ENCODE assay signal across 26 mouse cellular contexts in genomic region chr11:74857756-74858155, GRCm38 (mm10). TPM values are rescaled to one million over a fixed set of nuclear protein-coding genes. Genes with fewer than 3 reads are reported as not detected.
DNase-seq lines count a peak whose midpoint lies in the region; ATAC-seq lines count a peak whose summit lies in the region.
"Had no signal": no experiment of that assay in that cellular context is flagged by ENCODE, and none has a peak within 500 bp of the region (broad histone marks: within the 10 kb centered on the region; RNA-seq: fewer than 3 reads in every experiment).

No protein-coding gene starts in this region.

- no peak overlapping the region for H3K9ac ChIP-seq in heart, embryonic 12.5 days
- H3K9ac ChIP-seq in neural tube, embryonic 12.5 days = 0 out of 2 replicates have a peak overlapping the region, but pooled peaks have one; percentile 17
- H3K9ac ChIP-seq in neural tube, embryonic 15.5 days (replicated peaks) = no peak overlapping the region
- H3K9ac ChIP-seq: embryonic facial prominence, embryonic 12.5 days; limb, embryonic 15.5 days; liver, embryonic 13.5 days had no signal

- no peak overlapping the region for H3K4me3 ChIP-seq in heart, embryonic 12.5 days
- H3K4me3 ChIP-seq in neural tube, embryonic 12.5 days = no peak overlapping the region
- no peak overlapping the region for H3K4me3 ChIP-seq in neural tube, embryonic 15.5 days (replicated peaks)
- H3K4me3 ChIP-seq: embryonic facial prominence, embryonic 12.5 days; limb, embryonic 10.5 days; limb, embryonic 15.5 days; liver, embryonic 13.5 days had no signal

- DNase-seq in adrenal gland, adult 2 months = peak; percentile 1
- DNase-seq in adrenal gland, adult 18-20 months (ENCODE audit: low spot score in 2 of 2) = no peak
- no peak for DNase-seq in heart, postnatal 4 days
- DNase-seq in frontal cortex, postnatal 25 days (ENCODE audit: low spot score in 2 of 2) = no peak
- DNase-seq: adrenal gland, postnatal 10 days; cerebellum, adult 9-11 months; embryo, embryonic 11 days; heart, postnatal 10 days; kidney, adult 8-10 months; kidney, postnatal 4 days; layer of hippocampus, adult 9-11 months; liver, embryonic 13.5 days; lung, adult 18-20 months; midbrain, embryonic 14.5 days had no signal

- 0 out of 2 replicates have a peak, but pooled peaks have one; percentile 16 for ATAC-seq in heart, embryonic 12.5 days (ENCODE audit: insufficient number of reproducible peaks, low FRiP score)
- no peak for ATAC-seq in neural tube, embryonic 12.5 days (ENCODE audit: low FRiP score, low read depth)
- no peak for ATAC-seq in neural tube, embryonic 15.5 days (ENCODE audit: low FRiP score)
- ATAC-seq: activated CD4-positive, CD25-positive, alpha-beta regulatory T cell, adult 4 months; forebrain, embryonic 16.5 days; intestine, embryonic 16.5 days; lung, postnatal 0 days had no signal

- H3K4me2 ChIP-seq in heart, embryonic 12.5 days = no peak overlapping the region
- H3K4me2 ChIP-seq in neural tube, embryonic 12.5 days (replicated peaks) = no peak overlapping the region
- H3K4me2 ChIP-seq in neural tube, embryonic 15.5 days = no peak overlapping the region
- H3K4me2 ChIP-seq: embryonic facial prominence, embryonic 12.5 days; limb, embryonic 15.5 days; liver, embryonic 13.5 days had no signal

- H3K9me3 ChIP-seq in heart, embryonic 12.5 days (replicated peaks) = no peaks in the 10 kb centered on the region
- no peaks in the 10 kb centered on the region for H3K9me3 ChIP-seq in neural tube, embryonic 12.5 days
- no peaks in the 10 kb centered on the region for H3K9me3 ChIP-seq in neural tube, embryonic 15.5 days (replicated peaks)
- H3K9me3 ChIP-seq: embryonic facial prominence, embryonic 12.5 days; limb, embryonic 10.5 days; limb, embryonic 15.5 days; liver, embryonic 13.5 days had no signal

- H3K27ac ChIP-seq in heart, embryonic 12.5 days (ENCODE audit: poor library complexity, severe bottlenecking) = no peak overlapping the region
- H3K27ac ChIP-seq in neural tube, embryonic 12.5 days = no peak overlapping the region
- H3K27ac ChIP-seq in neural tube, embryonic 15.5 days (replicated peaks) = no peak overlapping the region
- H3K27ac ChIP-seq: embryonic facial prominence, embryonic 12.5 days; kidney, postnatal 0 days; limb, embryonic 10.5 days; limb, embryonic 15.5 days; liver, embryonic 13.5 days had no signal

- no peaks in the 10 kb centered on the region for H3K27me3 ChIP-seq in heart, embryonic 12.5 days (replicated peaks)
- no peaks in the 10 kb centered on the region for H3K27me3 ChIP-seq in neural tube, embryonic 12.5 days (replicated peaks)
- no peaks in the 10 kb centered on the region for H3K27me3 ChIP-seq in neural tube, embryonic 15.5 days (replicated peaks)
- H3K27me3 ChIP-seq: CH12.LX; embryonic facial prominence, embryonic 12.5 days; limb, embryonic 15.5 days; liver, embryonic 13.5 days had no signal

- H3K36me3 ChIP-seq in heart, embryonic 12.5 days = peaks cover 17% of the 10 kb centered on the region; the same call in 1 of the 2 replicates
- peaks cover 27% of the 10 kb centered on the region for H3K36me3 ChIP-seq in neural tube, embryonic 12.5 days
- H3K36me3 ChIP-seq in neural tube, embryonic 15.5 days = peaks cover 65% of the 10 kb centered on the region
- H3K36me3 ChIP-seq: embryonic facial prominence, embryonic 12.5 days; limb, embryonic 10.5 days; liver, embryonic 13.5 days had no signal

- H3K4me1 ChIP-seq in heart, embryonic 12.5 days (replicated peaks) = peaks cover 21% of the 10 kb centered on the region
- H3K4me1 ChIP-seq in neural tube, embryonic 12.5 days = no peaks in the 10 kb centered on the region
- H3K4me1 ChIP-seq in neural tube, embryonic 15.5 days = no peaks in the 10 kb centered on the region
- H3K4me1 ChIP-seq: embryonic facial prominence, embryonic 12.5 days; limb, embryonic 15.5 days; liver, embryonic 13.5 days had no signal

- 73% methylated on average over 9 of the region's 9 CpGs for WGBS in heart, embryonic 12.5 days
- 87% methylated on average over 9 of the region's 9 CpGs for WGBS in neural tube, embryonic 12.5 days
- 90% methylated on average over 9 of the region's 9 CpGs for WGBS in neural tube, embryonic 15.5 days

RNA-seq across cellular contexts. Expression of gene Mnt, which starts 27.0 kb away (rescaled TPM):
- total RNA-seq in adrenal gland, adult 2 months (2021) = 10 to 100 TPM; 23.4 to 25.2 TPM
- 31.1 and 46.9 TPM in 2 replicates for polyA plus RNA-seq in adrenal gland, adult 2 months (2012; rRNA removed)
- total RNA-seq in adrenal gland, adult 18-20 months (2021) = 10 to 100 TPM; 18.3 to 28.9 TPM
- polyA plus RNA-seq in heart, embryonic 12.5 days (2016; fragmentation: Nextera tagmentation; extraction: Ambion mirVana) = 4.0 and 4.8 TPM in 2 replicates
- total RNA-seq in heart, postnatal 4 days (2021) = 10 to 100 TPM; 14.8 to 15.7 TPM
- 7.8 and 9.0 TPM in 2 replicates for polyA plus RNA-seq in neural tube, embryonic 12.5 days (2016; fragmentation: Nextera tagmentation; extraction: Ambion mirVana)
- 7.0 and 7.3 TPM in 2 replicates for polyA plus RNA-seq in neural tube, embryonic 15.5 days (2015; fragmentation: Nextera tagmentation; extraction: Ambion mirVana)

RNA-seq across cellular contexts. Expression of gene Sgsm2, which starts 39.1 kb away (rescaled TPM):
- 10 to 100 TPM; 21.8 to 24.4 TPM for total RNA-seq in adrenal gland, adult 2 months (2021)
- 27.0 and 35.2 TPM in 2 replicates for polyA plus RNA-seq in adrenal gland, adult 2 months (2012; rRNA removed)
- 10 to 100 TPM; 15.9 to 27.5 TPM for total RNA-seq in adrenal gland, adult 18-20 months (2021)
- 6.5 and 6.6 TPM in 2 replicates for polyA plus RNA-seq in heart, embryonic 12.5 days (2016; fragmentation: Nextera tagmentation; extraction: Ambion mirVana)
- 10 to 100 TPM; 14.6 to 14.9 TPM for total RNA-seq in heart, postnatal 4 days (2021)
- polyA plus RNA-seq in neural tube, embryonic 12.5 days (2016; fragmentation: Nextera tagmentation; extraction: Ambion mirVana) = 16.1 and 16.8 TPM in 2 replicates
- polyA plus RNA-seq in neural tube, embryonic 15.5 days (2015; fragmentation: Nextera tagmentation; extraction: Ambion mirVana) = 24.1 and 27.3 TPM in 2 replicates

RNA-seq across cellular contexts. Expression of gene Tsr1, which starts 40.1 kb away (rescaled TPM):
- 10 to 100 TPM; 35.3 to 39.8 TPM for total RNA-seq in adrenal gland, adult 2 months (2021)
- 2.2 and 3.8 TPM in 2 replicates for polyA plus RNA-seq in adrenal gland, adult 2 months (2012; rRNA removed)
- 10 to 100 TPM; 46.8 to 57.1 TPM for total RNA-seq in adrenal gland, adult 18-20 months (2021)
- 31.6 and 33.5 TPM in 2 replicates for polyA plus RNA-seq in heart, embryonic 12.5 days (2016; fragmentation: Nextera tagmentation; extraction: Ambion mirVana)
- total RNA-seq in heart, postnatal 4 days (2021) = 10 to 100 TPM; 20.0 to 22.6 TPM
- polyA plus RNA-seq in neural tube, embryonic 12.5 days (2016; fragmentation: Nextera tagmentation; extraction: Ambion mirVana) = 35.2 and 38.3 TPM in 2 replicates
- 28.1 and 32.8 TPM in 2 replicates for polyA plus RNA-seq in neural tube, embryonic 15.5 days (2015; fragmentation: Nextera tagmentation; extraction: Ambion mirVana)
